Mouse (Mus musculus): Measurements from ENCODE around the gene Pkig. TPM values are rescaled to one million over a fixed set of nuclear protein-coding genes. Genes with fewer than 3 reads are reported as not detected.

The Pkig gene
- polyA plus RNA-seq, 1 experiment = not detected

DNA sequence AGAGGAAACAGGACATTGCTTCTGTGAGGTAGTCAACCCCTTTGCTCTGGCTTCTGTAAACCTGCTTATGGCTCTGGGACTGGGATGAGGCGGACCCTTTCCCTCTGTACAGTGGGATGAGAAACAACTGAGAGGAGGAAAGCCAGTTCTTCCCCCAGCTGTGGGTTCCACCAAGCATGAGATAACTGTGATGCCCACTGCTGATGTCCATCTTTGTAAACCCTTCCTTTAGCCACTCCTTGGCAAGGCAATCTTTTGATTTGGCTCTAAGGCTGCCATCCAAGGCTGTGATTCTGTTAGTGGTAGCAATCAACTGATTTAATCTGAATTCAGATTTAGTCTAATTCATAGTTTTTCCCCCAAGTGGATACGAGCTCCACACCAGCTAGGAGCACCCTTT, 700 bp upstream of the Pkig start:
- TF ChIP-seq POLR2A (IDR thresholded peaks at IDR 0.05; ENCODE audit: insufficient read depth, low read depth, low read length) (no peak), CTCF (IDR thresholded peaks at IDR 0.05; ENCODE audit: insufficient read depth, low read depth, low read length) (no peak)
- peaks cover 27% of the 10 kb centered on the region for H3K4me1 ChIP-seq (ENCODE audit: control insufficient read depth, insufficient read depth, low read length)
- no peak overlapping the region for H3K27ac ChIP-seq (ENCODE audit: insufficient read depth, low read depth, low read length)
- WGBS = 86% methylated on average over 2 of the region's 2 CpGs
- H3K4me3 ChIP-seq (ENCODE audit: insufficient read depth, low read depth, low read length) = no peak overlapping the region

DNA sequence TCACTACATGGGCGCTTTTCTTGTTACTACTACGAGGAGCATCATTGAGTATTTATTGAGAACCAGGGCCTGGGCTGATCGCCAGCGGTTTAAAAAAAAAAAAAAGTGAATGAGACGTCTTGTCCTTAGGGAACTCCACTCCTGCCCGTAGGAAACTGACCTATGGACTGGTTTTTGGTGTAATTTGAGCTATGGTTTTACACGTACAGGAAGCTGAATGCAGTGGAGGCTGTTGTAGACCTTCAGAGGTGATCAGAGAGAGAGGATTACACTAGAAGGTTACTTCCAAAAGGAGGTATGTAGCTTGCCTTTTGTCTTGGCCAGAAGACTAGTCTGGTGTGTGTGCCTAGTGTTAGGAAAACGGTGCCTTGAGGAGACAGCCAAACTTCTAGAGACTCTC, 755 bp downstream of the Pkig start:
- H3K4me1 ChIP-seq (ENCODE audit: control insufficient read depth, insufficient read depth, low read length) = peaks cover 27% of the 10 kb centered on the region
- peak overlapping the region; percentile 82 for H3K27ac ChIP-seq (ENCODE audit: insufficient read depth, low read depth, low read length)
- 1% methylated on average over 8 of the region's 8 CpGs for WGBS
- TF ChIP-seq CTCF (IDR thresholded peaks at IDR 0.05; ENCODE audit: insufficient read depth, low read depth, low read length) (no peak), POLR2A (IDR thresholded peaks at IDR 0.05; ENCODE audit: insufficient read depth, low read depth, low read length) (no peak)
- H3K4me3 ChIP-seq (ENCODE audit: insufficient read depth, low read depth, low read length) = peak overlapping the region; percentile 82

- Histone ChIP-seq H3K4me1 (ENCODE audit: control insufficient read depth, insufficient read depth, low read length) (peaks cover 28% of the 10 kb centered on the region), H3K27ac (ENCODE audit: insufficient read depth, low read depth, low read length) (peak overlapping the region; percentile 82), H3K4me3 (ENCODE audit: insufficient read depth, low read depth, low read length) (peak overlapping the region; percentile 34)
- WGBS = 56% methylated on average over 12 of the region's 12 CpGs
- TF ChIP-seq POLR2A (IDR thresholded peaks at IDR 0.05; ENCODE audit: insufficient read depth, low read depth, low read length) = no peak
- TF ChIP-seq CTCF (IDR thresholded peaks at IDR 0.05; ENCODE audit: insufficient read depth, low read depth, low read length) = no peak
Observed at GRCm38 (mm10) chr2:163659431-163659830, 1.2 kb downstream of the Pkig start.

DNA sequence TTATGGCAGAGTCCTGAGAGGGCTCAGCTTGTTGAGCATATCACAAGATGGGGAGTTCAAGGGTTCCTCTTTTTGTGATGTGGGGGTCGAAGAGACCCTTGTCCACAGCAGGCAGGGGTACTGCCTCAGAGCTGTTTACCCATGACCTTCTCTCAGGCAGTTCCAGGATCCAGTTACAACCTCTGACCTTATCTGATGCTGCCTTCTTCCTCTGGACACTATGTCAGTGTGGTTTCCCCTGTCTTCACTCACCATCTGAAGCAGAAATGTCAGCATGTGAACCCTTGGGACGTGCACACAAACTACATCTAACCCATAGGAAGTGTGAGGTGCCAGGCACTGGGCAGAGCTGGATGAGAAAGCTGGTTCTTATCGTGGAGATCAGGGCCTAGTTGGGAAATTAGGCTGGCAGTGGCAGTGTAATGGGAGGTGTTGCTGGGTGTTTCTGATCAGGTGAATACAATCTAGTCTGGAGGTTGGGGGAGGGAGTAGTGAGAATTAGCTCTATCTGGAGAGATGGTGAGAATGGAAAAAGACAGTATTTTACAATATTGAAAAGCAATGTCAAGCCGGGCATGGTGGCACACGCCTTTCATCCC, 2.0 kb downstream of the Pkig start:
- 67% methylated on average over 5 of the region's 5 CpGs for WGBS

GRCm38 (mm10) chr2:163661371-163661850, 3.2 kb downstream of the Pkig start:
- no peak overlapping the region for H3K4me3 ChIP-seq (ENCODE audit: insufficient read depth, low read depth, low read length)
- 17% methylated on average over 6 of the region's 6 CpGs for WGBS
- H3K27ac ChIP-seq (ENCODE audit: insufficient read depth, low read depth, low read length) = peak overlapping the region; percentile 98
- no peak for TF ChIP-seq CTCF (IDR thresholded peaks at IDR 0.05; ENCODE audit: insufficient read depth, low read depth, low read length)
- TF ChIP-seq POLR2A (IDR thresholded peaks at IDR 0.05; ENCODE audit: insufficient read depth, low read depth, low read length) = no peak
- H3K4me1 ChIP-seq (ENCODE audit: control insufficient read depth, insufficient read depth, low read length) = peaks cover 31% of the 10 kb centered on the region

More for the DNA sequence above, 2.0 kb downstream of the Pkig start:
- Histone ChIP-seq H3K4me1 (ENCODE audit: control insufficient read depth, insufficient read depth, low read length) (peaks cover 29% of the 10 kb centered on the region), H3K4me3 (ENCODE audit: insufficient read depth, low read depth, low read length) (no peak overlapping the region), H3K27ac (ENCODE audit: insufficient read depth, low read depth, low read length) (peak overlapping the region; percentile 82)
- no peak for TF ChIP-seq CTCF (IDR thresholded peaks at IDR 0.05; ENCODE audit: insufficient read depth, low read depth, low read length)

DNA sequence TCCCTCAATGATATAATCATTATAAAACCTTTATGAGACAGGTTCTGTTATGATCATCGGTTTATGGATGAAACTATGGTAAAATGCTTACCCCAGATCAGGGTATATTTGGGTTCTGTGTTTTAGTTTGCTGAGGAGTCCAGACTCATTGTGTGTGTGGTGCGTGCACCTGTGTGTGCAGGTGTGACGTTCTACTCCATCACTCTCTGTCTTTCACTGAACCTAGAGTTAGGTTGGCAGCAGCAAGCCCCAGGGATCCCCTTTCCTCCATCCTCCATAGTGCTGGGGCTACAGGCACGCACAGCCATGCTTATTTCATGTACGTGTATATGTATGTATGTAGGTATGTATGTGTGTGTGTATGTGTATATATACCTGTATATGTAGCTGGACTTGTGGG, 3.9 kb downstream of the Pkig start:
- H3K4me3 ChIP-seq (ENCODE audit: insufficient read depth, low read depth, low read length) = no peak overlapping the region
- WGBS = 85% methylated on average over 5 of the region's 5 CpGs

DNA sequence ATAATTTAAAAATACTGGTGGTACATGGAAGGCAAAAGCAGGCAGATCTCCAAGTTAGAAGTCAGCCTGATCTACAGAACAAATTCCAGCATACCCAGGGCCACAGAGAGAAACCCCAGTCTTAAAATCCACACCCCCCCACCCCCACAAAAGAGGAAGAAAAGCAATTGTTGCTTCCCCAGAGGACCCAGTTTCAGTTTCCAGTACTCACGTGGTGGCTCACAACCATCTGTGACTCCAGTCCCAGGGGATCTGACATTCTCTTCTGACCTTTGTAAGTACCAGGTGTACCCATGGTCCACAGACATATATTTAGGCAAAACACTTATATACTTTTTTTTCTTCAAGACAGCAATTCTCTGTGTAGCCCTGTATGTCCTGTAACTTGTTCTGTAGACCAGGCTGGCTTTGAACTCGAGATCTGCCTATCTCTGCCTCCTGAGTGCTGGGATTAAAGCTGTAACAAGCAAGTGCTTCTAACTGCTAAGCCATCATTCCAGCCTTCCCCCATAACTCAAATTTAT, 4.6 kb downstream of the Pkig start:
- WGBS = 63% methylated on average over 2 of the region's 2 CpGs
- Histone ChIP-seq H3K4me3 (ENCODE audit: insufficient read depth, low read depth, low read length) (no peak overlapping the region), H3K4me1 (ENCODE audit: control insufficient read depth, insufficient read depth, low read length) (peaks cover 31% of the 10 kb centered on the region), H3K27ac (ENCODE audit: insufficient read depth, low read depth, low read length) (peak overlapping the region; percentile 98; the same call in 1 of the 2 replicates)
- TF ChIP-seq POLR2A (IDR thresholded peaks at IDR 0.05; ENCODE audit: insufficient read depth, low read depth, low read length) (no peak), CTCF (IDR thresholded peaks at IDR 0.05; ENCODE audit: insufficient read depth, low read depth, low read length) (no peak)

More for the DNA sequence above, 3.9 kb downstream of the Pkig start:
- TF ChIP-seq CTCF (IDR thresholded peaks at IDR 0.05; ENCODE audit: insufficient read depth, low read depth, low read length) = no peak
- TF ChIP-seq POLR2A (IDR thresholded peaks at IDR 0.05; ENCODE audit: insufficient read depth, low read depth, low read length) = no peak
- H3K27ac ChIP-seq (ENCODE audit: insufficient read depth, low read depth, low read length) = peak overlapping the region; percentile 98
- peaks cover 29% of the 10 kb centered on the region for H3K4me1 ChIP-seq (ENCODE audit: control insufficient read depth, insufficient read depth, low read length)

- 11% methylated on average over 3 of the region's 3 CpGs for WGBS
- H3K27ac ChIP-seq (ENCODE audit: insufficient read depth, low read depth, low read length) = peak overlapping the region; percentile 95
- TF ChIP-seq CTCF (IDR thresholded peaks at IDR 0.05; ENCODE audit: insufficient read depth, low read depth, low read length) (no peak), POLR2A (IDR thresholded peaks at IDR 0.05; ENCODE audit: insufficient read depth, low read depth, low read length) (no peak)
- H3K4me3 ChIP-seq (ENCODE audit: insufficient read depth, low read depth, low read length) = no peak overlapping the region
- peaks cover 33% of the 10 kb centered on the region for H3K4me1 ChIP-seq (ENCODE audit: control insufficient read depth, insufficient read depth, low read length)
Observed at GRCm38 (mm10) chr2:163663930-163664329, 5.7 kb downstream of the Pkig start.

DNA sequence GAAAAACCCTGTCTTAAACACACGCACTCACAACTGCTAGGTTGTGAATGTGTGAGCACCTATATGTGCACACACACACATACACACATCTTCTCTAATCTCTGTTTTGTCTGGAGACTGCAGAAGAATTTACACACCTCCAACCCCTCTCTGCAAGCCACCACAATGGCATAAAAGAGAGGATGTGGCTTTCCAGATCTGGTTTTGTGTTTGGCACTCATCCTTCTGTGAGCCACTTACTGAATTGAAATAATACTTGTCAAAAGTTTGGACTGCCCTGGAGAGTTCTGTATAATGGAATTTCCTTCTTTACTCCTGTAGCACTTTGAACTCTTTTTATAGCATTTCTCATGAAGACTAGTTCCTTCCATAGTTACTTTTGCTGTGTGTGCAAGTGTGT, 8.9 kb downstream of the Pkig start:
- Histone ChIP-seq H3K4me3 (ENCODE audit: insufficient read depth, low read depth, low read length) (no peak overlapping the region), H3K27ac (ENCODE audit: insufficient read depth, low read depth, low read length) (peak overlapping the region; percentile 20; the same call in 1 of the 2 replicates), H3K4me1 (ENCODE audit: control insufficient read depth, insufficient read depth, low read length) (peaks cover 18% of the 10 kb centered on the region)
- TF ChIP-seq POLR2A (IDR thresholded peaks at IDR 0.05; ENCODE audit: insufficient read depth, low read depth, low read length) (no peak), CTCF (IDR thresholded peaks at IDR 0.05; ENCODE audit: insufficient read depth, low read depth, low read length) (no peak)
- WGBS = 97% methylated on average over 1 of the region's 1 CpGs

Measured in olfactory bulb, adult 2 months (tissue).